Mouse (Mus musculus): ENCODE results near the gene Ankzf1.

- no peak for TF ChIP-seq POLR2A (IDR thresholded peaks at IDR 0.05; ENCODE audit: insufficient read depth, low read length)
- no peak for TF ChIP-seq CTCF (IDR thresholded peaks at IDR 0.05; ENCODE audit: low read depth, low read length)
- no peak for TF ChIP-seq EP300 (IDR thresholded peaks at IDR 0.05; ENCODE audit: insufficient read depth, low read depth, low read length)
Observed at GRCm38 (mm10) chr1:75160256-75160617, 31.7 kb upstream of the Ankzf1 start.
